Mouse (Mus musculus) small intestine, adult 2 months (tissue): ENCODE data around the gene Yipf1.

Experiments used
- CTCF ChIP-seq: fragments of 200-500 bp; IDR thresholded peaks from 2 replicates; pipeline ENCODE4 v1.5.1; 2012; ENCODE audit warnings: low read depth, mild to moderate bottlenecking, control low read depth, inconsistent platforms, low read length, moderate library complexity, mixed read lengths; ENCODE audit not compliant: insufficient replicate concordance, insufficient read length; ENCODE audit errors: extremely low read depth
- POLR2A ChIP-seq: fragments of 200-500 bp; IDR thresholded peaks from 2 replicates; pipeline ENCODE4 v1.6.1; 2012; ENCODE audit warnings: low read depth, mild to moderate bottlenecking, control low read depth, inconsistent platforms, low read length, moderate library complexity

DNA sequence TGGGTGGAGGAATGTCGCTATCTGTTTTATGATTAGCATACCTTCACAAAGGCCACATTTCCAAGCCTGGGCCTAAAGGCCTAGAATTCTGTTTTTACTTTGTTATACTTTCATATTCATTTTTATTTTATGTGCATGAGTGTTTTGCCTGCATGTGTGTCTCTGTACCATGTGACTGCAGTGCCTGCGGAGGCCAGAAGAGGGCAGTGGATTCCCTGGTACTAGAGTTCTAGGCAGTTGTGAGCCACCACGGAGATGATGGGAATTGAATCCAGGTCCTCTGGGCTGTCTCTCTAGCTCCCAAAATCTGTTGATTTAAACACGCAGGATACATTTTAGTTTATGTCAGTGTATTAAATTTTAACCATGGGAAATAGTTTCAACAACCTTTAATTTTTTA lies 19.4 kb downstream of the Yipf1 start:
- TF ChIP-seq CTCF (peak; percentile 33; the same call in 1 of the 2 replicates), POLR2A (no peak)
